Mouse (Mus musculus) brown adipose tissue, adult 24 weeks (tissue): ENCODE measurements around the gene Entpd7. TPM values are rescaled to one million over a fixed set of nuclear protein-coding genes. Genes with fewer than 3 reads are reported as not detected.

Experiments used
- polyA plus RNA-seq: library from polyadenylated mRNA; stranded (reverse); fragments of >200 nt; gene quantifications from 2 replicates; pipeline ENCODE4 v1.2.4, GENCODE M21; 2012; ENCODE audit not compliant: missing spikeins, insufficient read depth, insufficient read length

Entpd7 gene
- polyA plus RNA-seq, 1 experiment: 2.0 TPM

Other genes with a start within 250 kb of the Entpd7 start
- gene Cnnm1, start 249.2 kb upstream of the Entpd7 start, polyA plus RNA-seq: not detected in 2 replicates
- 21.7 and 26.5 TPM in 2 replicates for gene Got1, start 165.1 kb upstream of the Entpd7 start, polyA plus RNA-seq
- not detected in 2 replicates for gene Nkx2-3, start 77.3 kb upstream of the Entpd7 start, polyA plus RNA-seq
- 33.1 and 35.6 TPM in 2 replicates for gene Slc25a28, start 14.8 kb upstream of the Entpd7 start, polyA plus RNA-seq
- gene Cutc, start 63.3 kb downstream of the Entpd7 start, polyA plus RNA-seq: 19.4 and 22.1 TPM in 2 replicates
- 29.4 and 34.1 TPM in 2 replicates for gene Cox15, start 63.3 kb downstream of the Entpd7 start, polyA plus RNA-seq
- 1.1 TPM in 1 of 2 replicates, not detected in the other for gene Abcc2, start 92.5 kb downstream of the Entpd7 start, polyA plus RNA-seq